Mouse (Mus musculus) myocyte (in vitro differentiated cells): ENCODE results near the gene Hspa8. TPM values are rescaled to one million over a fixed set of nuclear protein-coding genes. Genes with fewer than 3 reads are reported as not detected.

Experiments
- H3K27me3 ChIP-seq: one replicate; pipeline ENCODE4 v1.6.1; 2011; ENCODE audit not compliant: control insufficient read depth, insufficient read depth, insufficient read length
- H3K36me3 ChIP-seq: one replicate; pipeline ENCODE4 v1.6.1; 2011; ENCODE audit not compliant: control insufficient read depth, insufficient read depth
- H3K4me2 ChIP-seq: one replicate; pipeline ENCODE4 v1.6.1; 2011; ENCODE audit warnings: low read depth, control low read depth
- H3K4me3 ChIP-seq: one replicate; pipeline ENCODE4 v1.5.1; 2011; ENCODE audit warnings: mild to moderate bottlenecking, control low read depth, moderate library complexity
- H3K79me2 ChIP-seq: one replicate; pipeline ENCODE4 v1.6.1; 2011; ENCODE audit not compliant: control insufficient read depth, insufficient read depth
- H3ac ChIP-seq: one replicate; pipeline ENCODE4 v1.6.1; 2011; ENCODE audit not compliant: control insufficient read depth, insufficient read length
- CEBPB ChIP-seq: IDR thresholded peaks from 2 replicates; pipeline ENCODE4 v1.6.1; 2011; ENCODE audit warnings: mild to moderate bottlenecking, moderate library complexity; ENCODE audit not compliant: poor library complexity, insufficient read depth, severe bottlenecking
- E2F4 ChIP-seq: IDR thresholded peaks from one replicate; pipeline ENCODE4 v1.6.1; 2011; ENCODE audit warnings: mild to moderate bottlenecking, control low read depth, moderate library complexity; ENCODE audit not compliant: insufficient read depth
- MAX ChIP-seq: IDR thresholded peaks from one replicate; pipeline ENCODE4 v1.6.1; 2011; ENCODE audit warnings: low read depth, mild to moderate bottlenecking, control low read depth
- MYOD1 ChIP-seq, 3 experiments: IDR thresholded peaks; one replicate each; pipeline ENCODE4 v1.6.1; 2011; ENCODE audit warnings: control low read depth in 2 of 3, low read depth in 2 of 3, mild to moderate bottlenecking in 2 of 3, moderate library complexity in 1 of 3; ENCODE audit not compliant: insufficient read length in 2 of 3, control insufficient read depth in 1 of 3
- MYOG ChIP-seq, 3 experiments: IDR thresholded peaks; one replicate each; pipeline ENCODE4 v1.6.1; 2011; ENCODE audit warnings: control low read depth in 2 of 3, low read depth in 2 of 3, mild to moderate bottlenecking in 2 of 3; ENCODE audit not compliant: insufficient read length in 2 of 3, control insufficient read depth in 1 of 3, insufficient read depth in 1 of 3
- POLR2A ChIP-seq: IDR thresholded peaks from one replicate; pipeline ENCODE4 v1.6.1; 2011; ENCODE audit warnings: low read depth, mild to moderate bottlenecking, control low read depth, moderate library complexity; ENCODE audit not compliant: insufficient read length
- POLR2AphosphoS2 ChIP-seq: IDR thresholded peaks from one replicate; pipeline ENCODE4 v1.6.1; 2011; ENCODE audit warnings: low read depth, control low read depth; ENCODE audit not compliant: insufficient read length
- REST ChIP-seq: IDR thresholded peaks from one replicate; pipeline ENCODE4 v1.6.1; 2011; ENCODE audit warnings: mild to moderate bottlenecking, control low read depth, moderate library complexity; ENCODE audit not compliant: insufficient read depth, insufficient read length
- SRF ChIP-seq: IDR thresholded peaks from one replicate; pipeline ENCODE4 v1.6.1; 2011; ENCODE audit warnings: low read depth; ENCODE audit not compliant: control insufficient read depth, insufficient read length
- TCF12 ChIP-seq: IDR thresholded peaks from one replicate; pipeline ENCODE4 v1.6.1; 2011; ENCODE audit warnings: mild to moderate bottlenecking, control low read depth; ENCODE audit not compliant: poor library complexity, insufficient read depth, severe bottlenecking
- TCF3 ChIP-seq: IDR thresholded peaks from one replicate; pipeline ENCODE4 v1.6.1; 2011; ENCODE audit warnings: low read depth, control low read depth; ENCODE audit not compliant: insufficient read length
- USF1 ChIP-seq: IDR thresholded peaks from one replicate; pipeline ENCODE4 v1.6.1; 2011; ENCODE audit warnings: low read depth, mild to moderate bottlenecking, control low read depth, moderate library complexity
- polyA plus RNA-seq: library from polyadenylated mRNA; unstranded; fragments of >200 nt; fragmentation: generic; extraction: Trizol; gene quantifications from one replicate; pipeline ENCODE4 v1.2.1, GENCODE M21; 2012; ENCODE audit warnings: missing spikeins

The Hspa8 gene
- polyA plus RNA-seq, 1 experiment: 797 TPM

GRCm38 (mm10) chr9:40757685-40758270, 43.0 kb upstream of the Hspa8 start:
- TF ChIP-seq POLR2A (peak; percentile 13), SRF (no peak)

DNA sequence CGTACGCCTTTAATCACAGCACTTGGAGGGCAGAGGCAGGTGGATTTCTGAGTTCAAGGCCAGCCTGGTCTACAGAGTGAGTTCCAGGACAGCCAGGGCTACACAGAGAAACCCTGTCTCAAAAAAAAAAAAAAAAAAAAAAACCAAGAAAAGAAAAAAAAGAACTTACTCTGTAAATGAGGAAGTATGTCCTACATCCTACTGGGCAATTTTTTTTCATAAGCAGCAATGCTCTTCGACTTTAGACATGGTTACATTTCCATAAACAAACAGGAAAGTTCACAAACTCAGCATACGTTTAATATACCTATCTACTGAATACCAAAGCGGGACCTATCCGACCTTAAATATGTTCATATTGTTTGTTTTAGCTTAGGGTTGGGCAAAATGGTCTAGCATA, 38.4 kb upstream of the Hspa8 start:
- no peaks in the 10 kb centered on the region for H3K79me2 ChIP-seq
- no peak overlapping the region for H3ac ChIP-seq
- H3K27me3 ChIP-seq: no peaks in the 10 kb centered on the region
- H3K4me2 ChIP-seq: no peak overlapping the region
- TF ChIP-seq USF1 (no peak), REST (no peak), TCF3 (no peak), POLR2AphosphoS2 (no peak), CEBPB (no peak), SRF (no peak), MYOD1 (IDR thresholded peaks at IDR 0.05; ENCODE audit: control insufficient read depth in 1 of 3, insufficient read length in 2 of 3, low read depth in 2 of 3) (no peak), MYOG (IDR thresholded peaks at IDR 0.05; ENCODE audit: control insufficient read depth in 1 of 3, insufficient read depth in 1 of 3, insufficient read length in 2 of 3, low read depth in 2 of 3) (no peak), E2F4 (no peak), POLR2A (no peak), MAX (no peak), TCF12 (no peak)
- no peak overlapping the region for H3K4me3 ChIP-seq
- no peaks in the 10 kb centered on the region for H3K36me3 ChIP-seq

More at GRCm38 (mm10) chr9:40757685-40758270, 43.0 kb upstream of the Hspa8 start:
- no peaks in the 10 kb centered on the region for H3K36me3 ChIP-seq
- peak overlapping the region; percentile 22 for H3K4me3 ChIP-seq
- no peaks in the 10 kb centered on the region for H3K27me3 ChIP-seq
- H3K4me2 ChIP-seq: peak overlapping the region; percentile 81
- no peak overlapping the region for H3ac ChIP-seq
- H3K79me2 ChIP-seq: no peaks in the 10 kb centered on the region

DNA sequence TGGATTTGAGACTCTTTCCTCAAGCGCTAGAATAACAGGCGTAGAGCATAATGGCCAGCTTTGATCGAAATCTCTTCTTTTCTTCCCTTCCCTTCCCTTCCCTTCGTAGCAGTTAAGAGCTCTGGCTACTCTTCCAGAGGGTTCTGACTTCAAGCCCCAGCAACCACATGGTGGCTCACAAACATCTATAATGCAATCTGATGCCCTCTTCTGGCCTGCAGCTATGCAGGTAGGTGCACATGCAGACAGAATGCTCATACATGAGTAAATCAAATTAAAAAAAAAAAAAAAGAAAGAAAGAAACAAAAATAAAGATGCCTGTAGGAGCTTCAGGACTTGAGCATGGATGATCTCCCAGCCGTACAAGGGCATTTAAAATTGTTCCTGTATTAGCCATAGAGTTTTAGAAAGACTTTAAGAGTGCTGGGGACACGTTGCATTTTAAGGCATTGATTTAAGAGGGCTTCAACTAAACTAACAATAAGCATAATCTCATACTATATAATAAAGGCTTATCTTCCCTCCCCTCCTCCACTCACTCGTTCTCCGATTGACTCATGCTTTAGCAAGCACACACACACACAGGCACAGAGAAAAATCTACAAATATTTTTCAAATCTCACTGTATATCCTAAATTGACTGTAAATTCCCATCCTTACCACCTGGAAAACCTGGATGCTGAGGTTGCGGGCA, 35.8 kb upstream of the Hspa8 start:
- no peak overlapping the region for H3K4me3 ChIP-seq
- H3K36me3 ChIP-seq: no peaks in the 10 kb centered on the region
- no peaks in the 10 kb centered on the region for H3K79me2 ChIP-seq
- no peaks in the 10 kb centered on the region for H3K27me3 ChIP-seq
- TF ChIP-seq SRF (no peak), MAX (no peak), MYOD1 (IDR thresholded peaks at IDR 0.05; ENCODE audit: control insufficient read depth in 1 of 3, insufficient read length in 2 of 3, low read depth in 2 of 3) (no peak), CEBPB (no peak), USF1 (no peak), POLR2AphosphoS2 (no peak), MYOG (IDR thresholded peaks at IDR 0.05; ENCODE audit: control insufficient read depth in 1 of 3, insufficient read depth in 1 of 3, insufficient read length in 2 of 3, low read depth in 2 of 3) (no peak)
- no peak overlapping the region for H3ac ChIP-seq
- no peak overlapping the region for H3K4me2 ChIP-seq

DNA sequence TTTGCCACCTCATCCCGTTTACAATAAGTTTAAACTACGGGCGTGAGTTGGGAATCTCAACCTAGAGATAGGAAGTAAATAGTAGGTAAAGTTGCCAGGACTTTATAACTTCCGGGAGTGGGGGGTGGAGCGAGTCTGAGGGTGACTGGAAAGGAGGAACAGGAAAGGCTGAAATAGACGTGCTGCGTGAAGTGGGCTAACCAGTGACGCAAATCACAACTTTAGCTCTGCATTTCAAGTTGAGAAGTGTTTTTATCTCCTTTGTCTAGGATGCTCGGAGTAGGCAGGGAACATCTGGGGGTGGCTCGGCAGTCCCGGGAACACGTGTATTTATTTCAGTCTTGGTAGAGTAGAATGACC, 35.2 kb upstream of the Hspa8 start:
- H3K4me2 ChIP-seq: no peak overlapping the region
- no peaks in the 10 kb centered on the region for H3K36me3 ChIP-seq
- TF ChIP-seq TCF3 (no peak), SRF (no peak), POLR2A (no peak), MAX (no peak), MYOD1 (IDR thresholded peaks at IDR 0.05; ENCODE audit: control insufficient read depth in 1 of 3, insufficient read length in 2 of 3, low read depth in 2 of 3) (no peak), USF1 (no peak), E2F4 (no peak), REST (no peak), TCF12 (no peak), POLR2AphosphoS2 (no peak), CEBPB (no peak), MYOG (IDR thresholded peaks at IDR 0.05; ENCODE audit: control insufficient read depth in 1 of 3, insufficient read depth in 1 of 3, insufficient read length in 2 of 3, low read depth in 2 of 3) (no peak)
- no peak overlapping the region for H3K4me3 ChIP-seq
- H3ac ChIP-seq: no peak overlapping the region
- no peaks in the 10 kb centered on the region for H3K79me2 ChIP-seq
- no peaks in the 10 kb centered on the region for H3K27me3 ChIP-seq

GRCm38 (mm10) chr9:40766058-40766605, 34.7 kb upstream of the Hspa8 start:
- Histone ChIP-seq H3K79me2 (no peaks in the 10 kb centered on the region), H3K36me3 (no peaks in the 10 kb centered on the region), H3K27me3 (no peaks in the 10 kb centered on the region), H3ac (no peak overlapping the region), H3K4me3 (no peak overlapping the region), H3K4me2 (no peak overlapping the region)
- TF ChIP-seq TCF12 (no peak), POLR2A (no peak), MAX (no peak), MYOD1 (IDR thresholded peaks at IDR 0.05; ENCODE audit: control insufficient read depth in 1 of 3, insufficient read length in 2 of 3, low read depth in 2 of 3) (no peak), USF1 (no peak), SRF (no peak), E2F4 (no peak), POLR2AphosphoS2 (no peak), TCF3 (no peak), MYOG (IDR thresholded peaks at IDR 0.05; ENCODE audit: control insufficient read depth in 1 of 3, insufficient read depth in 1 of 3, insufficient read length in 2 of 3, low read depth in 2 of 3) (no peak), REST (no peak), CEBPB (no peak)
